Mouse (Mus musculus): ENCODE measurements at regions not wholly inside any gene's neighbourhood (a gene's known extent, or its start where the extent isn't known, plus 50 kb on each side); places are given as distances from the start of the nearest gene placed in this dataset.
"Not testable (repeated sequence)": the region's sequence is repeated elsewhere in the genome, so short reads cannot be mapped to it uniquely, and the experiment has no call there.

DNA sequence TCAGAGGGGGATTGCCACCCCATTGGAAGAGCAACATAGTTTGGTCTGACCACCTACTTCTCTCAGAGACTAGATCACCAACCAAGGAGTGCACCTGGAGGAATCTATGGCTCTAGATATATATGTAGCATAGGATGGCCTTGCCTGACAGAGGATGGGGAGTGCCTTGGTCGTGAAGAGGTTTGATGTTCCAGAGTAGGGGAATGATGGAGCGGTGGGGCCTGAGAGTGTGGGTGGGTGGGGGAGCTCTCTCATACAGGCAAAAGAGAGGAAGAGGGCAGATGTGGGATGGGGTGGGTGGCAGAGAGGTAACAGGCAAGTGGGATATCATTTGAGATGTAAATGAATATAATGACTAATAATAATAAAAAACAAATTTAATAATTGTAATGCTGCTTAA lies 874.0 kb downstream of the Amy2a5 start:
- WGBS = 86% methylated on average over 2 of the region's 2 CpGs
- H3K4me1 ChIP-seq (replicated peaks; ENCODE audit: control insufficient read depth, insufficient read depth, low read length) = no peaks in the 10 kb centered on the region
- H3K4me2 ChIP-seq (replicated peaks) = no peak overlapping the region
- no peak overlapping the region for H3K9ac ChIP-seq
- H3K4me3 ChIP-seq (replicated peaks; ENCODE audit: low read length) = no peak overlapping the region
- ATAC-seq (ENCODE audit: low FRiP score) = no peak
- DNase-seq (ENCODE audit: low spot score) = no peak
- no peak overlapping the region for H3K27ac ChIP-seq
- H3K9me3 ChIP-seq (ENCODE audit: control insufficient read depth, low read length) = no peaks in the 10 kb centered on the region
- no peaks in the 10 kb centered on the region for H3K36me3 ChIP-seq (replicated peaks; ENCODE audit: control insufficient read depth, insufficient read depth)
- no peaks in the 10 kb centered on the region for H3K27me3 ChIP-seq (ENCODE audit: control insufficient read depth, insufficient read depth, low read length)

DNA sequence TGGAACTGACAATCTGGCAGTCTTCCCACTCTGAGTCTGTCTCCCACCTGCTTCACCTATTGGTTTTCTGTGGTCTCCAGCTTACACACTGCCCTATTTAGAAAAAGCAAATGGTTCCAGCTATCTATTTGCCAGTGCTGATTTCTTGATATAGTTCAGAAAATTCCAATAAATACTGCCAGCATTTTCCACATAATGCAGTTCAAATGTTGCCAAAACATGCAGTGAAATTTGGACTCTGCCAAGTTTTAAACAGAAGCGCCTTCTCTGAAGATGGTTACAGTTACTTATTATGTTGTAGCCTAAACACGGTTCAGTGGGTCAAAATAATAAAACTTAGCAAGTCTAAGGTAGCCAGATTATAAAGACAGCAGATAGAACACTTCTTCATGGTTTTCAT lies 912.8 kb downstream of the Amy2a5 start:
- 79% methylated on average over 2 of the region's 2 CpGs for WGBS
- no peak for ATAC-seq (ENCODE audit: low FRiP score)
- Histone ChIP-seq H3K4me3 (replicated peaks; ENCODE audit: low read length) (no peak overlapping the region), H3K27ac (no peak overlapping the region), H3K9ac (no peak overlapping the region), H3K27me3 (ENCODE audit: control insufficient read depth, insufficient read depth, low read length) (no peaks in the 10 kb centered on the region), H3K36me3 (replicated peaks; ENCODE audit: control insufficient read depth, insufficient read depth) (no peaks in the 10 kb centered on the region), H3K4me2 (replicated peaks) (no peak overlapping the region), H3K9me3 (ENCODE audit: control insufficient read depth, low read length) (no peaks in the 10 kb centered on the region), H3K4me1 (replicated peaks; ENCODE audit: control insufficient read depth, insufficient read depth, low read length) (no peaks in the 10 kb centered on the region)
- DNase-seq (ENCODE audit: low spot score) = no peak

DNA sequence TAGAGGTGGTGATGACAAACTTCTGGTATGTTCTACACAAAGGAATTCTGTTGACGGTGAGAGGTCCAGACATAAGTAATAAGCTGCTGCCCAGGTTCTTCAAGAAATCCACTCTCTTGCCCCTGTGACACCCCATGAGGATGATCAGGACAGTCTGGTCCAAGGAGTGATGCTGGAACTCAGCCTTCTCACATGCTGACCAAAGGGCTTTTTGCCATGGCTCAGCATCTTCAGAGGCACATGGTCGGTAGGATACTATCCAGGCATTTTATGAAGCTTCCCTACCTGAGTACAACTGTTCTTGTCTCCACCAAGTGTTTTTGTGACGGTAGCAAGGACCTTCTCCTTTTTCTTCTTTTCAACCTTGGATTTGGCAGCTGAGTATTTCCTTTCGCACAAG lies 927.5 kb downstream of the Amy2a5 start:
- no peak overlapping the region for H3K4me2 ChIP-seq (replicated peaks)
- no peaks in the 10 kb centered on the region for H3K27me3 ChIP-seq (ENCODE audit: control insufficient read depth, insufficient read depth, low read length)
- no peak for ATAC-seq (ENCODE audit: low FRiP score)
- 90% methylated on average over 4 of the region's 4 CpGs for WGBS
- no peak overlapping the region for H3K9ac ChIP-seq
- H3K4me1 ChIP-seq (replicated peaks; ENCODE audit: control insufficient read depth, insufficient read depth, low read length) = no peaks in the 10 kb centered on the region
- no peaks in the 10 kb centered on the region for H3K36me3 ChIP-seq (replicated peaks; ENCODE audit: control insufficient read depth, insufficient read depth)
- H3K4me3 ChIP-seq (replicated peaks; ENCODE audit: low read length) = no peak overlapping the region
- no peak for DNase-seq (ENCODE audit: low spot score)
- no peaks in the 10 kb centered on the region for H3K9me3 ChIP-seq (ENCODE audit: control insufficient read depth, low read length)
- H3K27ac ChIP-seq = no peak overlapping the region

GRCm38 (mm10) chr3:112325348-112325747 lies 933.3 kb downstream of the Amy2a5 start:
- ATAC-seq (ENCODE audit: low FRiP score) (0 out of 2 replicates have a peak, but pooled peaks have one; percentile 40), DNase-seq (ENCODE audit: low spot score) (no peak)
- no peaks in the 10 kb centered on the region for H3K4me1 ChIP-seq (replicated peaks; ENCODE audit: control insufficient read depth, insufficient read depth, low read length)
- H3K4me2 ChIP-seq (replicated peaks) = no peak overlapping the region
- no peaks in the 10 kb centered on the region for H3K36me3 ChIP-seq (replicated peaks; ENCODE audit: control insufficient read depth, insufficient read depth)
- no peak overlapping the region for H3K27ac ChIP-seq
- WGBS = 39% methylated on average over 2 of the region's 2 CpGs
- H3K9ac ChIP-seq = no peak overlapping the region
- no peaks in the 10 kb centered on the region for H3K27me3 ChIP-seq (ENCODE audit: control insufficient read depth, insufficient read depth, low read length)
- H3K4me3 ChIP-seq (replicated peaks; ENCODE audit: low read length) = no peak overlapping the region
- no peaks in the 10 kb centered on the region for H3K9me3 ChIP-seq (ENCODE audit: control insufficient read depth, low read length)

GRCm38 (mm10) chr3:112321196-112321595 lies 937.4 kb downstream of the Amy2a5 start:
- not testable (repeated sequence) for H3K9me3 ChIP-seq (ENCODE audit: control insufficient read depth, low read length); ATAC-seq (ENCODE audit: low FRiP score); H3K4me3 ChIP-seq (replicated peaks; ENCODE audit: low read length); H3K27ac ChIP-seq; H3K36me3 ChIP-seq (replicated peaks; ENCODE audit: control insufficient read depth, insufficient read depth); DNase-seq (ENCODE audit: low spot score); H3K27me3 ChIP-seq (ENCODE audit: control insufficient read depth, insufficient read depth, low read length); H3K4me2 ChIP-seq (replicated peaks); H3K4me1 ChIP-seq (replicated peaks; ENCODE audit: control insufficient read depth, insufficient read depth, low read length); H3K9ac ChIP-seq
- 90% methylated on average over 11 of the region's 11 CpGs for WGBS

DNA sequence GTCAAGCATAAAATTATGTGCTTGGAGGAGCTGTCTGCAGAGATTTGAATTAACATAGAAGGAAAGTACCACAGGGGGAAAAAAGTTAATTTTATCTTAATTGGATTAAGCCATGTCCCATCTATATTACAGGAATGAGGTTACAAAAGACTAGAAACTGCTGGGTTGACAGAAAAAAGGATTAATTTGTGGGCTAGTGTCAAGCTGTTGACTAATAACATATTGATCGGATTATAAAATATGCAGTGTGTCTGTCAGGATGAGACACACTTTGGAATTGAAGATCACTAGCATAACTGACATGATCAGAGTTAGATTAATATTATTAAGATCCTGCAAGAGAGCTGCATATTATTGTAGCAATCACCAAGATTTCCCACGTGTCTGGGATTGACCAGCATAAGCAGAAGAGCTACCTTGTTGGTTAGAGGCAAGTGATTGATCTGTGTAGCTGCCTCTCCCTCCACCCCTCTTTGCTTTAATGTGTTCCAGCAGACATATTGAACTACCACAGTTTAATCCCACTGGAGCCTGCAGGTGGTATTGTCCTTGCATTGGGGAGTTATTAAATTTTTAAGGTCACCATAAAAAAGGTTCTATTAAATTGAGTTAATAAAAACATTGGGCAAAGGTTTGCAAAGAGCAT lies 979.7 kb downstream of the Amy2a5 start:
- H3K4me2 ChIP-seq (replicated peaks) = no peak overlapping the region
- no peak overlapping the region for H3K4me3 ChIP-seq (replicated peaks; ENCODE audit: low read length)
- ATAC-seq (ENCODE audit: low FRiP score) (no peak; the same call in 1 of the 2 replicates), DNase-seq (ENCODE audit: low spot score) (no peak)
- H3K36me3 ChIP-seq (replicated peaks; ENCODE audit: control insufficient read depth, insufficient read depth) = no peaks in the 10 kb centered on the region
- H3K9ac ChIP-seq = no peak overlapping the region
- 58% methylated on average over 2 of the region's 2 CpGs for WGBS
- H3K9me3 ChIP-seq (ENCODE audit: control insufficient read depth, low read length) = no peaks in the 10 kb centered on the region
- H3K4me1 ChIP-seq (replicated peaks; ENCODE audit: control insufficient read depth, insufficient read depth, low read length) = no peaks in the 10 kb centered on the region
- no peak overlapping the region for H3K27ac ChIP-seq
- H3K27me3 ChIP-seq (ENCODE audit: control insufficient read depth, insufficient read depth, low read length) = no peaks in the 10 kb centered on the region

GRCm38 (mm10) chr3:112261334-112262101 lies 997.1 kb downstream of the Amy2a5 start:
- WGBS = 9% methylated on average over 1 of the region's 1 CpGs
- Histone ChIP-seq H3K4me2 (replicated peaks) (no peak overlapping the region), H3K4me1 (replicated peaks; ENCODE audit: control insufficient read depth, insufficient read depth, low read length) (no peaks in the 10 kb centered on the region), H3K4me3 (replicated peaks; ENCODE audit: low read length) (no peak overlapping the region), H3K27ac (no peak overlapping the region), H3K36me3 (replicated peaks; ENCODE audit: control insufficient read depth, insufficient read depth) (no peaks in the 10 kb centered on the region), H3K9me3 (ENCODE audit: control insufficient read depth, low read length) (no peaks in the 10 kb centered on the region), H3K27me3 (ENCODE audit: control insufficient read depth, insufficient read depth, low read length) (no peaks in the 10 kb centered on the region), H3K9ac (no peak overlapping the region)
- DNase-seq (ENCODE audit: low spot score) = no peak
- no peak for ATAC-seq (ENCODE audit: low FRiP score)

DNA sequence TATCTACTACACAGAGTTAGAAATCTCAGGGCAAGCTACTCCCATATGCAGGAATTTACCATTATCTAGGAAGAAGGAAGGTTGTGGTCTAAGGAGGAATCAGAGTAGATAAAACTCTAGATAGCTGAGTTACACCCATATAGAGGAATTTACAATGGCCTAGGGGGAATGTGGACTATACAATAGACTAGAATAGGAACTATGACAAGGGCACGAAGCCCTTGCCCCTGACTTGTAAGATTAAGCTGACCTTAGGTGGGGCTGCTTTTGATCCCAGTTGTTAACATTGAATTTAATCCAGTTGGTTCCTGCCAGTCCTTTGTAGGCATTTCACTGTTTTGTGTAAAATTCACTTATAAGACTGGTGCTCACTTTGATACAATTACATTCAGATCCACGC lies 1015.7 kb downstream of the Amy2a5 start:
- DNase-seq (ENCODE audit: low spot score) = peak; percentile 10
- ATAC-seq (ENCODE audit: low FRiP score); H3K9ac ChIP-seq; H3K4me3 ChIP-seq (replicated peaks; ENCODE audit: low read length); H3K4me1 ChIP-seq (replicated peaks; ENCODE audit: control insufficient read depth, insufficient read depth, low read length); H3K27ac ChIP-seq; H3K4me2 ChIP-seq (replicated peaks); H3K36me3 ChIP-seq (replicated peaks; ENCODE audit: control insufficient read depth, insufficient read depth); H3K9me3 ChIP-seq (ENCODE audit: control insufficient read depth, low read length); H3K27me3 ChIP-seq (ENCODE audit: control insufficient read depth, insufficient read depth, low read length): not testable (repeated sequence)
- WGBS = 77% methylated on average over 2 of the region's 2 CpGs

GRCm38 (mm10) chr3:112239626-112240120 lies 1019.0 kb downstream of the Amy2a5 start:
- Histone ChIP-seq H3K36me3 (replicated peaks; ENCODE audit: control insufficient read depth, insufficient read depth) (no peaks in the 10 kb centered on the region), H3K4me2 (replicated peaks) (no peak overlapping the region), H3K4me1 (replicated peaks; ENCODE audit: control insufficient read depth, insufficient read depth, low read length) (no peaks in the 10 kb centered on the region), H3K4me3 (replicated peaks; ENCODE audit: low read length) (no peak overlapping the region), H3K27me3 (ENCODE audit: control insufficient read depth, insufficient read depth, low read length) (no peaks in the 10 kb centered on the region), H3K9ac (no peak overlapping the region), H3K9me3 (ENCODE audit: control insufficient read depth, low read length) (no peaks in the 10 kb centered on the region), H3K27ac (no peak overlapping the region)
- DNase-seq (ENCODE audit: low spot score) (no peak), ATAC-seq (ENCODE audit: low FRiP score) (no peak)
- WGBS = 11% methylated on average over 1 of the region's 1 CpGs
